Comparison of ENCODE assay signal across 16 mouse cellular contexts in genomic region chr19:20437043-20437442, GRCm38 (mm10). TPM values are rescaled to one million over a fixed set of nuclear protein-coding genes. Genes with fewer than 3 reads are reported as not detected.
A peak's percentile ranks its signal among the peaks of the same experiment; 100 is the strongest.
DNase-seq lines count a peak whose midpoint lies in the region; TF ChIP-seq lines count a peak whose summit lies in the region.
"Had no signal": no experiment of that assay in that cellular context is flagged by ENCODE, and none has a peak within 500 bp of the region (broad histone marks: within the 10 kb centered on the region; RNA-seq: fewer than 3 reads in every experiment).

No protein-coding gene starts in this region.

- H3K4me1 ChIP-seq in heart, adult 2 months (ENCODE audit: control insufficient read depth, insufficient read depth, low read length): no peaks in the 10 kb centered on the region
- no peaks in the 10 kb centered on the region for H3K4me1 ChIP-seq in midbrain, embryonic 10.5 days
- H3K4me1 ChIP-seq: heart, embryonic 10.5 days; midbrain, embryonic 15.5 days; neural tube, embryonic 15.5 days had no signal

- TF ChIP-seq POLR2A in heart, adult 2 months (IDR thresholded peaks at IDR 0.05; ENCODE audit: insufficient read depth, low read depth, low read length): no peak

- no peaks in the 10 kb centered on the region for H3K27me3 ChIP-seq in heart, adult 2 months (ENCODE audit: control insufficient read depth, insufficient read depth, low read length)
- H3K27me3 ChIP-seq in midbrain, embryonic 10.5 days (ENCODE audit: low read depth, poor library complexity, severe bottlenecking): no peaks in the 10 kb centered on the region
- H3K27me3 ChIP-seq: midbrain, embryonic 15.5 days; neural tube, embryonic 15.5 days had no signal

- no peak overlapping the region for H3K4me3 ChIP-seq in heart, adult 2 months
- no peak overlapping the region for H3K4me3 ChIP-seq in midbrain, embryonic 10.5 days
- H3K4me3 ChIP-seq: heart, embryonic 10.5 days; midbrain, embryonic 15.5 days; neural tube, embryonic 15.5 days had no signal

- H3K79me2 ChIP-seq in heart, adult 2 months (replicated peaks; ENCODE audit: control insufficient read depth, insufficient read depth, low read length): no peaks in the 10 kb centered on the region

- DNase-seq in heart, postnatal 10 days: peak; percentile 15 to 25
- no peak for DNase-seq in heart, adult 2 months
- DNase-seq in right cerebral cortex, postnatal 14 days: peak; percentile 6
- no peak for DNase-seq in right cerebral cortex, postnatal 4 days
- peak; percentile 29 for DNase-seq in ZHBTc4 (ENCODE audit: low read depth, low spot score)
- DNase-seq in lung, postnatal 10 days: peak; percentile 64
- DNase-seq in midbrain, embryonic 10.5 days (ENCODE audit: low spot score): no peak
- DNase-seq in B cell, adult 2 months: no peak
- DNase-seq: cerebellum, adult 11 months; kidney, adult 9 months; layer of hippocampus, adult 9-11 months; liver, postnatal 0 days had no signal

- no peak overlapping the region for H3K27ac ChIP-seq in heart, adult 2 months
- no peak overlapping the region for H3K27ac ChIP-seq in midbrain, embryonic 10.5 days (replicated peaks)
- H3K27ac ChIP-seq: heart, embryonic 10.5 days; hindbrain, embryonic 14.5 days; midbrain, embryonic 15.5 days; neural tube, embryonic 15.5 days had no signal

- 43% methylated on average over 5 of the region's 5 CpGs for WGBS in heart, adult 2 months
- WGBS in midbrain, embryonic 10.5 days: 78% methylated on average over 5 of the region's 5 CpGs

- TF ChIP-seq CTCF in heart, adult 2 months (IDR thresholded peaks at IDR 0.05): no peak

- no peaks in the 10 kb centered on the region for H3K36me3 ChIP-seq in heart, adult 2 months (ENCODE audit: control insufficient read depth, insufficient read depth, low read length)
- H3K36me3 ChIP-seq in midbrain, embryonic 10.5 days: no peaks in the 10 kb centered on the region
- H3K36me3 ChIP-seq: heart, embryonic 10.5 days; midbrain, embryonic 15.5 days; neural tube, embryonic 15.5 days had no signal

- intact Hi-C loops in heart, postnatal 10 days (cut with DNase I): no loop called here
- intact Hi-C loops in heart, adult 2 months (cut with DNase I): no loop called here

- H3K9ac ChIP-seq in heart, adult 2 months (ENCODE audit: low read depth, low read length): no peak overlapping the region
- H3K9ac ChIP-seq: hindbrain, embryonic 14.5 days; liver, postnatal 0 days; midbrain, embryonic 15.5 days; neural tube, embryonic 15.5 days had no signal

- H3K9me3 ChIP-seq in midbrain, embryonic 10.5 days (replicated peaks): no peaks in the 10 kb centered on the region
- H3K9me3 ChIP-seq: heart, embryonic 10.5 days; midbrain, embryonic 15.5 days; neural tube, embryonic 15.5 days had no signal

- TF ChIP-seq EP300 in heart, adult 2 months (IDR thresholded peaks at IDR 0.05; ENCODE audit: insufficient read depth, low read depth, low read length): no peak

RNA-seq across cellular contexts. Expression of gene Anxa1, which starts 46.3 kb away (rescaled TPM):
- total RNA-seq in heart, postnatal 10 days (2021): 10 to 100 TPM; 33.7 to 35.6 TPM
- total RNA-seq in heart, adult 2 months (2021): 10 to 100 TPM; 17.3 to 19.9 TPM
- polyA plus RNA-seq in heart, adult 2 months (2012; rRNA removed): 10.4 and 13.6 TPM in 2 replicates
- 1.6 and 3.1 TPM in 2 replicates for polyA plus RNA-seq in midbrain, embryonic 10.5 days (2016; fragmentation: Nextera tagmentation; extraction: Ambion mirVana)

RNA-seq across cellular contexts. Expression of gene Aldh1a1, which starts 55.5 kb away (rescaled TPM):
- 10 to 100 TPM; 10.3 to 17.2 TPM for total RNA-seq in heart, postnatal 10 days (2021)
- total RNA-seq in heart, adult 2 months (2021): 10 to 100 TPM; 23.3 to 25.8 TPM
- 18.4 and 24.1 TPM in 2 replicates for polyA plus RNA-seq in heart, adult 2 months (2012; rRNA removed)
- polyA plus RNA-seq in midbrain, embryonic 10.5 days (2016; fragmentation: Nextera tagmentation; extraction: Ambion mirVana): 1.5 and 6.6 TPM in 2 replicates

Comparison
In these comparisons a context has a peak if more than half of its experiments do, and no peak if none do; other contexts are left out.
1. DNase-seq: peak in heart, postnatal 10 days (2 of 2), right cerebral cortex, postnatal 14 days (single experiment), ZHBTc4 (single experiment) and lung, postnatal 10 days (single experiment); none in heart, adult 2 months (0 of 2), right cerebral cortex, postnatal 4 days (single experiment), midbrain, embryonic 10.5 days (single experiment) and B cell, adult 2 months (0 of 2).